Mouse (Mus musculus) limb, embryonic 14.5 days (tissue): ENCODE data around the gene H2-M10.4. TPM values are rescaled to one million over a fixed set of nuclear protein-coding genes. Genes with fewer than 3 reads are reported as not detected.
A peak's percentile ranks its signal among the peaks of the same experiment; 100 is the strongest.

Experiments
- ATAC-seq: fragments of 200-750 bp; cut with Nextera tagmentation; 2 replicates; pipeline ENCODE4 v1.8.0; 2017; ENCODE audit warnings: low read depth, moderate number of reproducible peaks, moderate TSS enrichment; ENCODE audit not compliant: low FRiP score
- DNase-seq: peaks from one replicate; pipeline ENCODE4 v3.0.0-alpha.2; 2015; ENCODE audit warnings: low spot score
- H3K27ac ChIP-seq: fragments of 300-500 bp; sonication (generic); replicated peaks from 2 replicates; pipeline ENCODE4 v1.5.1; 2014; ENCODE audit warnings: low read depth, mild to moderate bottlenecking, low read length, moderate library complexity, mixed read lengths
- H3K27me3 ChIP-seq: fragments of 300-500 bp; sonication (generic); 2 replicates; pipeline ENCODE4 v1.6.1; 2014; ENCODE audit warnings: low read length, mixed read lengths; ENCODE audit not compliant: control insufficient read depth, insufficient read depth
- H3K36me3 ChIP-seq: fragments of 300-500 bp; sonication (generic); 2 replicates; pipeline ENCODE4 v1.6.1; 2014; ENCODE audit warnings: mild to moderate bottlenecking, low read length, moderate library complexity, mixed read lengths; ENCODE audit not compliant: control insufficient read depth, insufficient read depth
- H3K4me1 ChIP-seq: fragments of 300-500 bp; sonication (generic); 2 replicates; pipeline ENCODE4 v1.6.1; 2014; ENCODE audit warnings: antibody characterized with exemption, low read length, mixed read lengths; ENCODE audit not compliant: control insufficient read depth, insufficient read depth
- H3K4me2 ChIP-seq: fragments of 300-500 bp; sonication (generic); replicated peaks from 2 replicates; pipeline ENCODE4 v1.6.1; 2014; ENCODE audit warnings: low read depth, mild to moderate bottlenecking, low read length, moderate library complexity; ENCODE audit not compliant: severe bottlenecking
- H3K4me3 ChIP-seq: fragments of 300-500 bp; sonication (generic); replicated peaks from 2 replicates; pipeline ENCODE4 v1.5.1; 2014; ENCODE audit warnings: low read length
- H3K9ac ChIP-seq: fragments of 300-500 bp; sonication (generic); 2 replicates; pipeline ENCODE4 v1.6.1; 2014; ENCODE audit warnings: mild to moderate bottlenecking, low read depth, low read length, moderate library complexity; ENCODE audit not compliant: severe bottlenecking
- H3K9me3 ChIP-seq: fragments of 300-500 bp; sonication (generic); 2 replicates; pipeline ENCODE4 v1.6.1; 2016; ENCODE audit warnings: low read length; ENCODE audit not compliant: control insufficient read depth
- POLR2A ChIP-seq: fragments of 200-500 bp; IDR thresholded peaks from 2 replicates; pipeline ENCODE4 v1.8.0; 2012; ENCODE audit warnings: inconsistent platforms, mild to moderate bottlenecking, moderate library complexity, borderline replicate concordance; ENCODE audit not compliant: insufficient read depth, insufficient read length; ENCODE audit errors: extremely low read depth
- WGBS: fragments of 180-500 bp; shearing (Covaris S2); extraction: QIAGEN DNeasy Blood & Tissue Kit; methylation state at CpG from one replicate; pipeline ENCODE4 v1.1.7; 2014; 5-methylcytosine and 5-hydroxymethylcytosine counted together
- polyA plus RNA-seq, 2 experiments: library from polyadenylated mRNA; depleted of rRNA in 1 of 2; stranded (reverse) in 1 of 2; unstranded in 1 of 2; fragments of >200 nt; fragmentation: Nextera tagmentation in 1 of 2; extraction: Ambion mirVana in 1 of 2; gene quantifications; 2 replicates each; pipeline versions ENCODE4 v1.2.1 to v1.2.3; 2012 to 2014

H2-M10.4 gene
- polyA plus RNA-seq, 2 experiments, result not detected

GRCm38 (mm10) chr17:36456260-36456659 is 5.9 kb downstream of the H2-M10.4 start:
- Histone ChIP-seq H3K27me3 (no peaks in the 10 kb centered on the region), H3K9me3 (no peaks in the 10 kb centered on the region), H3K4me2 (no peak overlapping the region), H3K36me3 (no peaks in the 10 kb centered on the region), H3K4me1 (no peaks in the 10 kb centered on the region), H3K4me3 (no peak overlapping the region), H3K27ac (no peak overlapping the region), H3K9ac (no peak overlapping the region)
- DNase-seq (no peak), ATAC-seq (no peak)
- no peak for TF ChIP-seq POLR2A
- WGBS, result 67% methylated on average over 4 of the region's 4 CpGs

- DNase-seq (no peak), ATAC-seq (no peak)
- Histone ChIP-seq H3K36me3 (no peaks in the 10 kb centered on the region), H3K4me1 (no peaks in the 10 kb centered on the region), H3K4me2 (no peak overlapping the region), H3K4me3 (no peak overlapping the region), H3K9me3 (no peaks in the 10 kb centered on the region), H3K27ac (no peak overlapping the region), H3K9ac (no peak overlapping the region), H3K27me3 (no peaks in the 10 kb centered on the region)
- WGBS, result 68% methylated on average over 2 of the region's 2 CpGs
- no peak for TF ChIP-seq POLR2A
These were observed 30.7 kb downstream of the H2-M10.4 start for GRCm38 (mm10) chr17:36431411-36431810.

- WGBS, result 25% methylated on average over 4 of the region's 4 CpGs
- TF ChIP-seq POLR2A, result no peak
- ATAC-seq (no peak), DNase-seq (peak; percentile 49)
- no peak overlapping the region for H3K27ac ChIP-seq
- H3K4me1 ChIP-seq, result no peaks in the 10 kb centered on the region
- no peaks in the 10 kb centered on the region for H3K27me3 ChIP-seq
- H3K4me2 ChIP-seq, result no peak overlapping the region
- H3K9me3 ChIP-seq, result no peaks in the 10 kb centered on the region
- no peaks in the 10 kb centered on the region for H3K36me3 ChIP-seq
- H3K4me3 ChIP-seq, result no peak overlapping the region
- no peak overlapping the region for H3K9ac ChIP-seq
These were observed 43.9 kb downstream of the H2-M10.4 start for GRCm38 (mm10) chr17:36418091-36418754.

GRCm38 (mm10) chr17:36417416-36417815 is 44.7 kb downstream of the H2-M10.4 start:
- ATAC-seq (no peak), DNase-seq (no peak)
- H3K4me3 ChIP-seq, result no peak overlapping the region
- H3K27ac ChIP-seq, result no peak overlapping the region
- H3K9ac ChIP-seq, result no peak overlapping the region
- no peaks in the 10 kb centered on the region for H3K36me3 ChIP-seq
- TF ChIP-seq POLR2A, result no peak
- 50% methylated on average over 2 of the region's 2 CpGs for WGBS
- H3K9me3 ChIP-seq, result no peaks in the 10 kb centered on the region
- no peaks in the 10 kb centered on the region for H3K4me1 ChIP-seq
- no peak overlapping the region for H3K4me2 ChIP-seq
- H3K27me3 ChIP-seq, result no peaks in the 10 kb centered on the region

GRCm38 (mm10) chr17:36415407-36415806 is 46.7 kb downstream of the H2-M10.4 start:
- no peak for TF ChIP-seq POLR2A
- Histone ChIP-seq H3K36me3 (no peaks in the 10 kb centered on the region), H3K4me2 (no peak overlapping the region), H3K27ac (no peak overlapping the region), H3K9ac (no peak overlapping the region), H3K9me3 (no peaks in the 10 kb centered on the region), H3K27me3 (no peaks in the 10 kb centered on the region), H3K4me1 (no peaks in the 10 kb centered on the region), H3K4me3 (no peak overlapping the region)
- no peak for ATAC-seq
- DNase-seq, result no peak
- WGBS, result 48% methylated on average over 1 of the region's 1 CpGs
